Mouse (Mus musculus): Measurements from ENCODE around the gene Atp2c2. TPM values are rescaled to one million over a fixed set of nuclear protein-coding genes. Genes with fewer than 3 reads are reported as not detected.

The Atp2c2 gene
- polyA plus RNA-seq, 1 experiment from 2014 or later: 0.05 TPM

GRCm38 (mm10) chr8:119743291-119744026, 43.6 kb downstream of the Atp2c2 start:
- 47% methylated on average over 13 of the region's 13 CpGs for WGBS
- Histone ChIP-seq H3K4me3 (ENCODE audit: low read depth, low read length) (no peak overlapping the region), H3K4me2 (ENCODE audit: low read length) (no peak overlapping the region), H3K4me1 (ENCODE audit: control insufficient read depth, insufficient read depth, low read length) (no peaks in the 10 kb centered on the region), H3K9me3 (replicated peaks; ENCODE audit: control insufficient read depth, low read length) (no peaks in the 10 kb centered on the region), H3K9ac (ENCODE audit: low read length) (no peak overlapping the region), H3K27me3 (replicated peaks; ENCODE audit: control insufficient read depth, insufficient read depth, low read length) (no peaks in the 10 kb centered on the region), H3K36me3 (ENCODE audit: control insufficient read depth, insufficient read depth, low read length) (no peaks in the 10 kb centered on the region), H3K27ac (ENCODE audit: low read depth, low read length) (no peak overlapping the region)
- DNase-seq (ENCODE audit: low spot score) (peak; percentile 68), ATAC-seq (no peak)

- no peaks in the 10 kb centered on the region for H3K27me3 ChIP-seq (replicated peaks; ENCODE audit: control insufficient read depth, insufficient read depth, low read length)
- no peak overlapping the region for H3K4me3 ChIP-seq (ENCODE audit: low read depth, low read length)
- ATAC-seq: no peak
- H3K36me3 ChIP-seq (ENCODE audit: control insufficient read depth, insufficient read depth, low read length): no peaks in the 10 kb centered on the region
- no peaks in the 10 kb centered on the region for H3K4me1 ChIP-seq (ENCODE audit: control insufficient read depth, insufficient read depth, low read length)
- H3K27ac ChIP-seq (ENCODE audit: low read depth, low read length): no peak overlapping the region
- H3K4me2 ChIP-seq (ENCODE audit: low read length): no peak overlapping the region
- 80% methylated on average over 4 of the region's 4 CpGs for WGBS
- DNase-seq (ENCODE audit: low spot score): no peak
- H3K9me3 ChIP-seq (replicated peaks; ENCODE audit: control insufficient read depth, low read length): no peaks in the 10 kb centered on the region
- H3K9ac ChIP-seq (ENCODE audit: low read length): no peak overlapping the region
Measured at GRCm38 (mm10) chr8:119744604-119745003, 44.8 kb downstream of the Atp2c2 start.

GRCm38 (mm10) chr8:119755238-119756146, 55.7 kb downstream of the Atp2c2 start:
- Histone ChIP-seq H3K27me3 (replicated peaks; ENCODE audit: control insufficient read depth, insufficient read depth, low read length) (no peaks in the 10 kb centered on the region), H3K36me3 (ENCODE audit: control insufficient read depth, insufficient read depth, low read length) (peaks cover under 1% of the 10 kb centered on the region; the same call in 1 of the 2 replicates), H3K27ac (ENCODE audit: low read depth, low read length) (no peak overlapping the region), H3K4me2 (ENCODE audit: low read length) (peak overlapping the region; percentile 38), H3K9ac (ENCODE audit: low read length) (peak overlapping the region; percentile 21; the same call in 1 of the 2 replicates), H3K4me1 (ENCODE audit: control insufficient read depth, insufficient read depth, low read length) (0 out of 2 replicates have a peak, but pooled peaks cover 7% of the 10 kb centered on the region), H3K4me3 (ENCODE audit: low read depth, low read length) (0 out of 2 replicates have a peak overlapping the region, but pooled peaks have one; percentile 5), H3K9me3 (replicated peaks; ENCODE audit: control insufficient read depth, low read length) (no peaks in the 10 kb centered on the region)
- ATAC-seq (peak; percentile 52), DNase-seq (ENCODE audit: low spot score) (no peak)
- WGBS: 19% methylated on average over 28 of the region's 28 CpGs

- H3K4me2 ChIP-seq (ENCODE audit: low read length): no peak overlapping the region
- 0 out of 2 replicates have a peak, but pooled peaks cover 7% of the 10 kb centered on the region for H3K4me1 ChIP-seq (ENCODE audit: control insufficient read depth, insufficient read depth, low read length)
- no peaks in the 10 kb centered on the region for H3K9me3 ChIP-seq (replicated peaks; ENCODE audit: control insufficient read depth, low read length)
- WGBS: 61% methylated on average over 2 of the region's 2 CpGs
- peaks cover 6% of the 10 kb centered on the region; the same call in 1 of the 2 replicates for H3K36me3 ChIP-seq (ENCODE audit: control insufficient read depth, insufficient read depth, low read length)
- no peak overlapping the region for H3K4me3 ChIP-seq (ENCODE audit: low read depth, low read length)
- DNase-seq (ENCODE audit: low spot score) (no peak), ATAC-seq (no peak)
- no peak overlapping the region for H3K9ac ChIP-seq (ENCODE audit: low read length)
- H3K27me3 ChIP-seq (replicated peaks; ENCODE audit: control insufficient read depth, insufficient read depth, low read length): no peaks in the 10 kb centered on the region
- H3K27ac ChIP-seq (ENCODE audit: low read depth, low read length): no peak overlapping the region
Measured at GRCm38 (mm10) chr8:119756147-119756461, 56.3 kb downstream of the Atp2c2 start.

GRCm38 (mm10) chr8:119756538-119756937, 56.7 kb downstream of the Atp2c2 start:
- H3K27me3 ChIP-seq (replicated peaks; ENCODE audit: control insufficient read depth, insufficient read depth, low read length): no peaks in the 10 kb centered on the region
- 0 out of 2 replicates have a peak, but pooled peaks cover 7% of the 10 kb centered on the region for H3K4me1 ChIP-seq (ENCODE audit: control insufficient read depth, insufficient read depth, low read length)
- no peaks in the 10 kb centered on the region for H3K9me3 ChIP-seq (replicated peaks; ENCODE audit: control insufficient read depth, low read length)
- 49% methylated on average over 5 of the region's 5 CpGs for WGBS
- H3K4me3 ChIP-seq (ENCODE audit: low read depth, low read length): no peak overlapping the region
- ATAC-seq (no peak), DNase-seq (ENCODE audit: low spot score) (no peak)
- H3K4me2 ChIP-seq (ENCODE audit: low read length): no peak overlapping the region
- no peak overlapping the region for H3K27ac ChIP-seq (ENCODE audit: low read depth, low read length)
- peaks cover 9% of the 10 kb centered on the region for H3K36me3 ChIP-seq (ENCODE audit: control insufficient read depth, insufficient read depth, low read length)
- H3K9ac ChIP-seq (ENCODE audit: low read length): no peak overlapping the region

- Histone ChIP-seq H3K4me2 (ENCODE audit: low read length) (no peak overlapping the region), H3K27ac (ENCODE audit: low read depth, low read length) (no peak overlapping the region), H3K36me3 (ENCODE audit: control insufficient read depth, insufficient read depth, low read length) (peaks cover 39% of the 10 kb centered on the region), H3K27me3 (replicated peaks; ENCODE audit: control insufficient read depth, insufficient read depth, low read length) (no peaks in the 10 kb centered on the region), H3K4me1 (ENCODE audit: control insufficient read depth, insufficient read depth, low read length) (no peaks in the 10 kb centered on the region), H3K9me3 (replicated peaks; ENCODE audit: control insufficient read depth, low read length) (no peaks in the 10 kb centered on the region), H3K9ac (ENCODE audit: low read length) (no peak overlapping the region), H3K4me3 (ENCODE audit: low read depth, low read length) (no peak overlapping the region)
- WGBS: 93% methylated on average over 11 of the region's 11 CpGs
- no peak for DNase-seq (ENCODE audit: low spot score)
- ATAC-seq: no peak
Measured at GRCm38 (mm10) chr8:119761692-119762091, 61.9 kb downstream of the Atp2c2 start.

GRCm38 (mm10) chr8:119762226-119763220, 62.7 kb downstream of the Atp2c2 start:
- Histone ChIP-seq H3K4me2 (ENCODE audit: low read length) (no peak overlapping the region), H3K9ac (ENCODE audit: low read length) (no peak overlapping the region), H3K36me3 (ENCODE audit: control insufficient read depth, insufficient read depth, low read length) (peaks cover 47% of the 10 kb centered on the region), H3K27ac (ENCODE audit: low read depth, low read length) (no peak overlapping the region), H3K4me1 (ENCODE audit: control insufficient read depth, insufficient read depth, low read length) (no peaks in the 10 kb centered on the region), H3K27me3 (replicated peaks; ENCODE audit: control insufficient read depth, insufficient read depth, low read length) (no peaks in the 10 kb centered on the region), H3K9me3 (replicated peaks; ENCODE audit: control insufficient read depth, low read length) (no peaks in the 10 kb centered on the region), H3K4me3 (ENCODE audit: low read depth, low read length) (no peak overlapping the region)
- no peak for ATAC-seq
- DNase-seq (ENCODE audit: low spot score): no peak
- 89% methylated on average over 21 of the region's 21 CpGs for WGBS

GRCm38 (mm10) chr8:119765311-119765710, 65.5 kb downstream of the Atp2c2 start:
- Histone ChIP-seq H3K36me3 (ENCODE audit: control insufficient read depth, insufficient read depth, low read length) (peaks cover 57% of the 10 kb centered on the region), H3K4me3 (ENCODE audit: low read depth, low read length) (no peak overlapping the region), H3K4me2 (ENCODE audit: low read length) (no peak overlapping the region), H3K27me3 (replicated peaks; ENCODE audit: control insufficient read depth, insufficient read depth, low read length) (no peaks in the 10 kb centered on the region), H3K9ac (ENCODE audit: low read length) (no peak overlapping the region), H3K9me3 (replicated peaks; ENCODE audit: control insufficient read depth, low read length) (no peaks in the 10 kb centered on the region), H3K27ac (ENCODE audit: low read depth, low read length) (no peak overlapping the region), H3K4me1 (ENCODE audit: control insufficient read depth, insufficient read depth, low read length) (no peaks in the 10 kb centered on the region)
- 89% methylated on average over 10 of the region's 10 CpGs for WGBS
- ATAC-seq (no peak), DNase-seq (ENCODE audit: low spot score) (no peak)
